Mouse (Mus musculus) thymus, postnatal 10 days (tissue): ENCODE data around the gene Dot1l.

ENCODE experiments used
- DNase-seq, 2 experiments: peaks; one replicate each; pipeline ENCODE4 v3.0.0; 2021; ENCODE audit warnings: low spot score in 2 of 2

Dot1l gene

DNA sequence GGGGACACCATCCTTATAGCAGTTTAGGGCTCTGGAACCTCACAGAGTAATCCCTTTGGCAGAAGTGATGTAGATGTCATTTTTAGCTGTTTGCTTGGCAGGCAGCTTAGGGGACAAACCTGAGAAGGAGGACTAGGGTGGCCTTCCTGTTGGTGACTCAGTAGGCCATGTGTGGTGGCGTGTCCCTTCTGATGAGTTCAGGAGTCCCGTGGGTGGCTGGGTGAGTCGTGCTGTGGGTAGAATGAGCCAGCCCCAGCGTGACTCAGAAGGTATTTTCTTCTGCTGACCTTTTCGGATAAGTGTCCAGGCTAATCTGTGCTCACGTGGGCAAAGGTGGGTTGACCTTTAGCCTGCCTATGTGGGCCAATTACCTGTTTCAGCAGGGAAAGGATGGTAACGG is 3.6 kb downstream of the Dot1l start:
- DNase-seq = no peak

DNA sequence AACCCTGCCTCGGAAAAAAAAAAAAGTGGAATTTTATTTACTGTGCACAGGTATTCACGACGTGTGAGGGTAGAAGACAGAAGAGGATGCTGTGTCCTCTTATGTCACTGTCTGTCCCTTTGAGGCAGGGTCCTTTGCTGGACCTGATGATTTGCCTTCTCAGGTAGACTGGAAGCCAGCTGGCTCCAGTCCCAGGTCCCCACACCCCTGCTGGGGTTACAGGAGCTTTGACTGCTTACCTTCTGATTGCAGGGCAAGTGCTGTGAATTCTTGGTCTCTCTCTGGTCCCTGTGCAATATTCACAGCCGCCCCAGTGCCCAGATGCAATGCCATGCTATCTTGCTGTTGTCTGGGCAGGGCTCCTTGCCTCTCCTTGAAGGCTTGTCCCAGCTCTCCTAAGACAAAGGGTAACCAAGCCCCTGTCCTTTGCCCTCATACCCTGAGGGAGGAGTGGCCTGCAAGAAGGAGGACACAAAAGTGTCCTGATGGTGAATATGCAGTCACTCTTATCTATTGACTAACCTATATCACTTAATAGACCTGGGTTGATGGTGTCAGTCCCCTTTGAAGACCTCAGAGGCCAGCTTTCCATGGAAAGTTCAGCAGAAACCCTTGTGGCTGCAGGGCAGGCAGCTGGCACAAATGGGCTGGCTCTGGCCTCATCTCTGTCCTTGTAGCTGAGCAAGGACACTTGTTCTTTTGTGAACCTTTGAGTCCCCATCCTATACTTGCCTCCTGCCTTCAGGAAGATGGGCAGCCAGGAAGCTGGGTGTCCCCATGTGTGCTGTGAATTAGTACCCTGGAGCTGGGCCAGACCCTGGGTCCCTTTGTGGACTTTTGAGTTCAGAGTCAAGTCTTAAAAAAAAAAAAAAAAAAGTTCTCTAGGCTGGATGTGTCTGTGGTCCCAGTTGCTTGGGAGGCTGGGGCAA is 5.9 kb downstream of the Dot1l start:
- no peak for DNase-seq

DNA sequence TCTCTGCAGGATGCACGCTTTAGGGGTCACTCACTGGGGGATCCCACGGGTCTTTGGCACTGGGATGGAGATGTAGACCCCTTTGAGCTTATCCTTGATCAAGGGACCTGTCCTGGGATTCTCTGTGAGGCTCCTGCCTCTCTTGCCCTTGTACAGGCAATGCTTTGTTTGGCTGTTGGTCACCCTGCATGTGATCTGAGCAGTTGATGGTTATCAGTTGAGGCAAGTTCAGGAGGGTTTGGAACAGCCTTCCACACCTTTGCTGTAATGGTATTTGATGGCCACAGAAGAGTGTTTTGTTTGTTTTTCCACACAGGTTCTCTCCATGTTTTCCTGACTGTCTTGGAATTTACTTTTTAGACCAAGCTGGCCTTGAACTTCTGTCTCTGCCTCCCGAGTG is 6.8 kb downstream of the Dot1l start:
- DNase-seq = no peak

DNA sequence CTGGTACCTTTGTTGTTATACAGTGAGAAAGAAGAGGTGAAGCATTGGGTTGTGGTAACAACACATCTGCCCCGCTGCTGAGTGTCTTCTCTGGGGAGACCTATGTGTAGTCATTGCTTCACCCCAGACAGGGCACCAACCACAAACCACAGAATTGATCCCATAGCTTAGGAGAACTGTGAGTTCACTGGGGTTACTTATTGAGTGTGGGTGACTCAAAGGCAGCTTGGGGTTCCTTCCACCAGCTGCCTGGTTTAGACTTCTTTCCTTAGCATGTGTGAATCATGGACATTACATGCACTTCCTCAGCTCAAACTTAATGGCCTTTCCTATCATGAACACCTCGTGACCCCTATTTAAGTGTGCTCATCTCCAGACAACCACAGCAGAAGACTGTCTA is 8.5 kb downstream of the Dot1l start:
- no peak for DNase-seq

DNA sequence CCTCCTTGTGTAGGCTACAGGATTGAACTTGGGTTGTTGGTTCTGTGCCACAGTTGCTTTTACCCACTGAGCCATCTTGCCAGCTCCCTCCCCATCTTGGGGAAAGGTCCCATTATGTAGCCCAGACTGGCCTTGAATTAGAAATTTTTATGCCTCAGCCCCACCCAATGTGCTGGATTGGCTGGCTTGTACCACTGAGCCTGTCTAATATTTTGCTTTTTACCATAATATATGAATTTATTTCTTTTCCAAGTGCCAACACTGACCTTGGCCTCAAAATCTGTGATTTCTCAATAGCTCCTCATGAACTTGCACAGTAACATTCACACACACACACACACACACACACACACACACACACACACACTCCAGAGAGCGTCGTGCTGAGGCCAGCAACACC is 10.7 kb downstream of the Dot1l start:
- DNase-seq = no peak

DNA sequence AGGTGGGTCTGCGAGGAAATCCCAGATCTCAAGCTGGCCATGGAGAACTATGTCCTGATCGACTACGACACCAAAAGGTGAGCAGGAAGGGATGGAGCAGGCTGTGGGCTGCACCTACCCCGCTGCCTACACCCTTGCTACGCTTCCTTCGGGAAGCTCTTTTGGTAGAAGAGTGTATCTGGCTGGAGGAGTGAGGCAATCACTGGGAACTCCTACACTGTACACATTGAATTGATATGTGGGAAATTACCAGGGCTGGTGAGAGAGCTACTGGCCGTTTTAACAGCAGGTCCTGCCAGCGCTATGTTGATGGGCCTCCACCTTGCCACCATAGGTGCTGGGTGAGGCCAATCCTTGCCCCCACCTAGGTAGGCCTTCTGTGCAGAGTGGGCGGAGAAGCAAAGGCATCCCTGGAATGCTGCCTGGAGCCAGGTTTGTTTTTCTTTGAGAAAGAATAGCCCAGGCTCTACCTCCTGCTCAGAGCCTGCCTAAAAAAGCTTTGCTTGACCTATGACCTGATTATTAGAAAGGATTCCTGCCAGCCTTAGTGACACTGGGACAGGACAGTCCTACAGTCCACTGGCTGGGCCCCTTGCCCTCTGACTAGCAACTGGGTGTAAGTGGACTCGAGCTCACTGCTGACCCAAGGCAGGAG is 11.3 kb downstream of the Dot1l start:
- DNase-seq = no peak

DNA sequence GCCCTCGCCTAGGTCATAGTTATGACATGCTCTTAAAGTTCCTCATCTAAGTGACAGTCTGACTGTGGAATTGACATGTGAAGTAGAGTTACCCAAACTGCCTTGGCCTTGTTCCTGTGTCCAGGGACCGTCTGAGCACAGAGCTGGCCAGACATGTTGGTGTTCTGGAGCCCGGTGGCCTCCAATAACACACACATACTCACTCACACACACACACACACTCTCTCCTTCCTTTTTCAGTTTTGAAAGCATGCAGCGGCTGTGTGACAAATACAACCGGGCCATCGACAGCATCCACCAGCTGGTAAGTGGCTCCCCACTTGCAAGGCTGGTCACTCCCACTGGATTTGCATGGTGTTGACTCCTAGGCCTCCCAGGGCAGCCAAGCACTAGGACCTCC is 13.4 kb downstream of the Dot1l start:
- DNase-seq = no peak

DNA sequence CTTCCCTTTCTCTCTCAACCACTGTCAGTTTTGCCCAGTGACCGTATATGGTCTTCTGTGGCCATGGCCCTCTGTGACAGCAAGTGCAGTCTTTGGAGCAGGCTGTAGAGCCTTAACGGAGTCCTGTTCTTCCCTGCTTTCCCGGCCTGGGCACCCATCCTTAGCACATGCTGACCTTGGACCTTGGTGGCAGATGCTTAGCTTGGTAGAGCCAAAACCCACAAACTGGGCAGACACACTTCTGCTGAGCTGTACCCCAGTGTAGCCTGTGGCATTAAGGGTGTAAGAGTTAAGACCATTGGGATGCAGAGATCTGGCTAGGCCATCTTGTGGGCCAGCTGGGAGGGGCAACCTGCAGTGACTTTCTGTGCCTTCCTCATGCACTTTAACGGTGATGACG is 18.8 kb downstream of the Dot1l start:
- no peak for DNase-seq

DNA sequence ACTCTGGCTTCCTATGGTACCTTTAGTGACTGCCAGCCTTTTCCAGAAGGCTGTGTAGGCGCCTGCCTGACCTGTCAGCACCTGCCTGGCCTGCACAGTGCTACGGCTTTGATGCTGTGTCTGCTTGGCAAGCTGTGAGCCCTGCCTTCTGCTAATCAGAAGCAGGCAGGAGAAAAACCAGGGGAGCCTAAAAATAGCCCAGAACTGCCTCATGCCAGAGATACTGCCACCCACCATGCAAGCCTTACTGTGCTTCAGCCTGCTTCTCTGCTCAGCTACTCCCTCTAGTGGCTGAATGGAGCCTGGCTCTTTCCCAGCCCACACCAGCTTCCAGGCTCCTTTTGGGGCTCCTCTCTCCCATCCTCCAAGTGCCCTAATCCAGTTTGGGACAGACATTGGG is 19.5 kb downstream of the Dot1l start:
- peak; percentile 32 to 71 for DNase-seq

DNA sequence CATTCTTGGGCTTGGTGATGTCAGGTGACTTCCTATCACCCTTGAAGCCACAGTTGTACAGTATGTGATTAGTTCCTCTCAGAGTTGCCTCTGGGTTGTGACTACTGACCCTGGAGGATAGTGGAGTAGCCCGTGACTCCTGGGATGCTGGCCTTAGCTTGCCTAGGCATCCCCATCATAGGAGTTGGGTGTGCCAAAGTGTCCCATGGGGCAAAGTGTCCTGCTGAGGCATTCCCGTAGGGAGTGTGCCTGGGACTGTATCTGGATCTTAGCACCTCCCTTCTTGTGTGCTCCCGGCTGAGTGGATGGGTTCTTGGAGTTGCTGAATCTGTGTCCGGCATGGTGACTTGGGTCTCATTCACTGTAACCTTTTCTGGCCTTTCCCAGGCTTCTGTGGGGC is 20.0 kb downstream of the Dot1l start:
- DNase-seq = no peak

DNA sequence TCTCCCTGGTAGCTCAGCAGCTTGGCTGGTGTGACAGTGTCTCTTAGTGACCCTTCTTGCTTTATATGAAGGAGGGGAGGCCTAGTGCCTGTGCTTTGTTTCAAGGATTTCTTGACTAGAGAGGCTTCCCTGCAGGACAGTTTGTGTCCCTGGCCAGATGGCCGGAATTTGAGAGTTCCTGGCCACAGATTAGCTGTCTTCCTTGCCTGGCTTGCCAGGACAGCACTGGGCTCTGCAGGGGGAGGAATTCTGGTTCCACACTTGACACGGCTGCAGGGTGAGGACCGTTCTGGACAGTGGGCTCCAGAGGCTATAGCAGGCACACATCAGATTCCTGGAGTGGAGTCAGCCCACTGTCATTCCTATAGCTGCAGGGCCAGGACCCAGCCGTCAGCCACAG is 20.7 kb downstream of the Dot1l start:
- no peak for DNase-seq

DNA sequence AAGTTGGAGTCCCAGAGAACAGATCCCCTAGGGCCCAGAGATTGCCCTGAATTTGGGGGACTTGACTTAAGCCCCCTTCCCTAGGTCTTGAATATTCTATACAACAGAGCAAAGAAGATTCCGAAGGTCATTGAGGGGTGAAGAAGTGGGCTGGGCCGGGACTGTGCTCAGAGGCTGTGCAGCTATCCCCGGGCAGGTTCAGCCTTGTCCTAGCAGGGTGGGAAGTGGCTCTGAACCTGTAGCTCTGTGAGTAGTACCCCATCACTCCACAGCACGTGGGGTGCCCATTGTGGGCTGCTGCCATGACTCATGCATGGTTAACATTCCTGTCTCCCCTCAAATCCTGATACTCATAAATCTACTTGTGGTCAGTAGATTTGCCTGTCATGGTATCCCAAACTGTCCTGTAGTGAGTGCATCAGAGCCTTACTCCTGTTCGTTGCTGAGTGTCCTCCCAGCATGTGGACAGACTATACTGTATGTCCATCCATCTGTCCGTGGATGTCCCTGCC is 21.4 kb downstream of the Dot1l start:
- no peak for DNase-seq

DNA sequence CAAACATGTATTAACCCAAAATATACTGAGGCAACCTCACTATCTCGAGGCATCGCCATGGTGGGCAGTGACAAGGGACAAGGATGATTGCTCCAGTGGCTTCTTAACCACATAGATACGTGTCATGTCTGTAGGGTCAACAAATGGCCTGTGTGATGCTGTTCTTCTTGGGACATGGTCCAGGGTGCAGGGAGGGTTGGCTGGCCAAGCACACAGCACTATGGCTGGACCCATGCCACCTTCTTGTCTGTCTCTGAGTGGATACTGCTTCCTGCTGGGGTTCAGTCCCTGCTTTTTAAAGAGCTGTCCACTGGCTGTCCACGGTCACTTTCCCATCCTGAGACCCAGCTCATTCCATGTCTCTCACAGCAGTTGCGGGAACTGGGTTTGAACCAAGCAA is 22.1 kb downstream of the Dot1l start:
- DNase-seq = no peak

DNA sequence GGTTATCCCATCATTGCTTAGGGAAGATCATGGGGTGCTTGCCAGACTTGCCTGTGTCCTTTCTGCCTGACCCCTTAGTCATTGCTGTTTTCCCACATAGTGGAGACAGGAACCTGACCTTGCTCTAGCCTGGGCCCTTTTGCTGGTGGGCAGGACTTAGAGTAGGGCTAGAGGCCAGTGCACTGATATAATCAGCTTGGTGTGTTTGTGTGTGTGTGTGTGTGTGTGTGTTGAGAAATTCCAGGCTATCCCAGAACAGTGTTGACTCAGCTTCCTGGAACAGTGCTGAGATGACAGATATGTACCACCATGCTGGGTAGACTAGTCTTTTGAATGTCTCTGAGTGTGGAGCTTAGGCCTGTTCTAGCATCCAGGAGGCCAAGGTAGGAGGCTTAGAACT is 24.6 kb downstream of the Dot1l start:
- no peak for DNase-seq

DNA sequence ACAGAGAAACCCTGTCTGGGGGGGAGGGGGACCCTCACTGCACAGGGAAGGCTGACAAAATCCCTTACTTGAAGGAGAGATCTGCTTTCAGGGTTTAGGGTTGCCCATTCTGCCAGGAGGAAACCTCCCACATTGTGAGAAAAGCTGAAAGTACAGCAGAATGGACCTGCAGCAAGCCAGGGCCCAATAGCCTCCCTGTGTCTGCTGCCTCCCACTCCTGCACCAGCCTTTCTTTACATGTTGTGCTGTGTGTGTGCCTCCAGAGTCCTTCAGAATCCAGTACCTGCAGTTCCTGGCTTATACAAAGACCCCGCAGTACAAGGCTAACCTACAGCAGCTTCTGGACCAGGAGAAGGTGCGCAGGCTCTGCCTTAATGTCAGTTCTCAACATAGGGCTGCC is 29.3 kb downstream of the Dot1l start:
- no peak for DNase-seq

DNA sequence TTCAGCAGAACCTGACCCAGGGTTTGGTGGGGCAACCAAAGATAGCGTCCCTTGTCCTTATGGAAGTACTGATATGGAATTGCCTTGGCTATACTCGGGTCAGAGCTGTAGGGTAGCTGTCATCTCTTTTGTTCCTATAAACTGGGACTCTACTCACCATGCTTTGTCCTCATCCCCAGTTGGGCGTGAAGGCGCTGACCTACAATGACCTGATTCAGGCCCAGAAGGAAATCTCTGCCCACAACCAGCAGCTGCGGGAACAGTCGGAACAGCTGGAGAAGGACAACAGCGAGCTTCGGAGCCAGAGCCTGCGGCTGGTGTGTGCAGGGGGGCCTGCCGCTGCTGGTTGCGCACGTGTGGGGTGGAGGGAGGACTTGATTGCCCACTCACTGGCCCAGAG is 29.9 kb downstream of the Dot1l start:
- DNase-seq = no peak

DNA sequence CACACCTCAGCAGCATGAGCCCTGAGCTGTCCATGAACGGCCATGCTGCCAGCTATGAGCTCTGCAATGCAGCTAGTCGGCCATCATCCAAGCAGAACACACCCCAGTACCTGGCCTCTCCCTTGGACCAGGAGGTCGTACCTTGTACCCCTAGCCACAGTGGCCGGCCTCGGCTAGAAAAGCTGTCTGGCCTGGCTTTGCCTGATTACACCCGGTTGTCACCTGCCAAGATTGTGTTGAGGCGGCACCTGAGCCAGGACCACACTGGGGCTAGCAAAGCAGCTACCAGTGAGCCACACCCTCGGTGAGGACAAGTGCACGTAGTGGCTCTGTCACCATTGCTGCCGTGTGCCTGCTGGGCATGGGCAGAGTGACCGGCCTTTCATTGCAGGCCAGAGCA is 31.0 kb downstream of the Dot1l start:
- DNase-seq = no peak

DNA sequence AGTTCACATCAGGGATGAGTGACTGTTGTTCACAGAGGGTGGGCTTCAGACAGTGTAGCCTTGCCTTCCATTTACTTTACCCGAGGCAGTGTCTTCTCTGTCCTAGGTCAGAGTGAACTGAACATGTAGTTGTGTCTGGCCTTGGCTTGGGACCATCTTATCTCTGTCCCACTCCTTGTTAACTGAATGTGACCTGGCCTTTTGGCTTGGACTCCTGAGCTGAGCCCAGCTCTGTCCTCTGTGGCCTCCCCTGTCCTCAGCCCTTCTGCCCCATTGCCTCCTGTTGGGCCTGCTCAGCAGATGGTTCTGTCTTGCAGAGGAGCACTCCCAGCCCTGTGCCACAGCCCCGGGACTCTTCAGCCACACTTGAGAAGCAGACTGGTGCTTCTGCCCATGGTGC is 32.5 kb downstream of the Dot1l start:
- DNase-seq = no peak

DNA sequence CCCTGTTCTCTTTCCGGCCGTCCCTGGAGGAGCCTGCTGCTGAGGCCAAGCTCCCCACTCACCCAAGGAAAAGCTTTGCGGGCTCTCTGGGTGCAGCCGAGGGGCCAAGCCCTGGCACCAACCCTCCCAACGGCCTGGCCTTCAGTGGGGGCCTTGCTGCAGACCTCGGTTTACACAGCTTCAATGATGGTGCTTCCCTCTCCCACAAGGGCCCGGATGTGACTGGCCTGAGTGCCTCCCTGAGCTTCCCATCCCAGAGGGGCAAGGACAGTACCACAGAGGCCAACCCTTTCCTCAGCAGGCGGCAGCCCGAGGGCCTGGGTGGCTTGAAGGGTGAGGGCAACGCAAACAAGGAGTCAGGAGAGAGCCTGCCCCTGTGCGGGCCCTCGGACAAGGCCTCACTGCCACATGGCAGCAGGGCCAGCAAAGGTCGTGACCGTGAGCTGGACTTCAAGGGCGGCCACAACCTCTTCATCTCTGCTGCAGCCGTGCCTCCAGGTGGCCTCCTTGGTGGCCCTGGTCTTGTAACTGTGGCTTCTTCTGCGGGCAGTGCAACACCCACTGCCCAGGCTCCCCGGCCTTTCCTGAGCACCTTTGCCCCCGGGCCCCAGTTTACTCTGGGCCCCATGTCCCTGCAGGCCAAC is 35.9 kb downstream of the Dot1l start:
- no peak for DNase-seq

DNA sequence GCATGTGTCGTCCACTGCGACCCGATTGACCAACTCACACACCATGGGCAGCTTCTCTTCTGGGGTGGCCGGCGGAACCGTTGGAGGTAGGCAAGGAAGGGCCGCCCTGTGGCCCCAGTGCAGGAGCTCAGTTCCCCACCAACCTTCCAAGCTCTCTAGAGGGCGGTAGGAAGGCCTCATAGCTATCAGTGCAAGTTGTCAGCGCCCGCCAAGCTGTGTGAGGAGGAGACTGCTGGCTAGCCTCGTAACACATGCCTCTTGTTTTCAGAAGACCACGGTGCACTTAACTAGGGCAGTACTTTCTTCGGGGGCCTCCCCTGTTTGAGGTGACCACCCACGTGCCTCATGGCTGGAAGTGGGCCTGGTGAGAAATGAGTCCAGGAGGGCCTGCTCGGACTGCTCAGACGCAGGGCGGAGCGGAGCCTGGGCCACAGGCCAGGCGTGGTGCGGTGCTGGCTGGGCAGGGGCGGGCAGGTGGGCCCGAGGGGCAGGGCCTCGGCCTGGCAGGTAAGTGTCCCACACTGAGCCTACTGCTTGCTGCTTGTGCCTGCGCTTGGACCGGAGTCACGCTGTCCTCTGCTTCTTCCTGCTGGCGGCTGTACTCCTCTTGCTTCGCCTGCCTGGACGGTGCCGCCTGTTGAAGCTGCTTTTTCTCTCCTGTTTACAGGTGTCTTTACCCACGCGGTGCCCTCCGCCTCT is 36.6 kb downstream of the Dot1l start:
- DNase-seq = no peak

DNA sequence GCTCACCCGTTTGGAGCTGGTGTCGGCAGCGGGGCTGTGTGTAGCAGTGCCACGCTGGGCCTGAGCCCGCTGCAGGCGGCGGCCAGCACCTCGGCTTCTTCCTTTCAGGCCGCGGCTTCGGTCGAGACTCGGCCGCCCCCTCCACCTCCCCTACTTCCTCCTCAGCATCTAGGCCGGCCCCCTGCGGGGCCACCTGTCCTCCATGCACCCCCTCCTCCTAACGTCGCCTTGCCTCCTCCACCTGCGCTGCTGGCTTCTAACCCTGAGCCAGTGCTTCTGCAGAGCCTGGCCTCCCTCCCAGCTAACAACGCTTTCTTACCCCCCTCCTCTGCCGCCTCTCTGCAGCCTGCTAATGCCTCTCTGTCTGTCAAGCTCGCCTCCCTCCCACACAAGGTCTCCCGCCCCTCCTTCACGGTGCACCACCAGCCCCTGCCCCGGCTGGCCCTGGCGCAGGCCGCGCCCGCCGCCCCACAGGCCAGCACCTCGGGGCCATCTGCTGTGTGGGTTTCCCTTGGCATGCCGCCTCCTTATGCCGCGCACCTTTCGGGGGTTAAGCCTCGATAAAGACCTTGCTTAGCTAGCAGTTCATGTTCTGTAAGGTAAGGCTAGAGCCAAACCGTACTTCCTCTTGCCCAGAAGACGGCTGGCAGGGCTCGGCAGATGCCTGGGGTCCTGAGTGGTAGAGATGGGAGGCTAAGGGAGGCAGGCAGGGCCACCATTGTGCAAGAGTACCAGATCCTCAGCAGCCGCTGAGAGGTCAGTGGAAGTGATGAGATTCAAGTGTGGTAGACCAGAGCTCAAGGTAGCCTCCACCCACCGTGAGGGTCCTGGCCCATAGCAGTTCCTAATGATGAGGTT is 37.4 kb downstream of the Dot1l start:
- DNase-seq = peak; percentile 66 to 76
